Mouse (Mus musculus) MEL (cell line): ENCODE results near the gene Sardh. TPM values are rescaled to one million over a fixed set of nuclear protein-coding genes. Genes with fewer than 3 reads are reported as not detected.

Source experiments
- DNase-seq: peaks from one replicate; pipeline ENCODE4 v3.0.0; 2011; ENCODE audit warnings: low read depth, low spot score
- H3K27ac ChIP-seq: 2 replicates; pipeline ENCODE4 v1.5.1; 2012; ENCODE audit warnings: low read depth, mild to moderate bottlenecking, control low read depth, low read length, moderate library complexity; ENCODE audit not compliant: control insufficient read depth
- H3K27me3 ChIP-seq, 2 experiments: fragments of 150-350 bp in 1 of 2; sonication (generic) in 1 of 2; 2 replicates each; pipeline ENCODE4 v1.6.1; 2012; ENCODE audit warnings: low read length in 2 of 2, mild to moderate bottlenecking in 2 of 2, improper control_type of control experiment in 1 of 2, moderate library complexity in 1 of 2; ENCODE audit not compliant: insufficient read depth in 2 of 2, control insufficient read depth in 1 of 2
- H3K36me3 ChIP-seq, 2 experiments: 2 replicates each; pipeline ENCODE4 v1.6.1; 2012 to 2014; ENCODE audit warnings: low read length in 2 of 2, improper control_type of control experiment in 1 of 2, inconsistent platforms in 1 of 2, mild to moderate bottlenecking in 1 of 2; ENCODE audit not compliant: insufficient read depth in 2 of 2, control insufficient read depth in 1 of 2
- H3K4me1 ChIP-seq, 2 experiments: fragments of 150-350 bp in 1 of 2; sonication (generic) in 1 of 2; 2 replicates each; pipeline ENCODE4 v1.6.1; 2012; ENCODE audit warnings: low read length in 2 of 2, improper control_type of control experiment in 1 of 2, mild to moderate bottlenecking in 1 of 2; ENCODE audit not compliant: insufficient read depth in 2 of 2, control insufficient read depth in 1 of 2
- H3K4me3 ChIP-seq, 2 experiments: fragments of 150-350 bp in 1 of 2; sonication (generic) in 1 of 2; 2 replicates each; pipeline ENCODE4 v1.5.1; 2012; ENCODE audit warnings: low read depth in 2 of 2, low read length in 2 of 2, mild to moderate bottlenecking in 2 of 2, moderate library complexity in 2 of 2, control low read depth in 1 of 2, improper control_type of control experiment in 1 of 2; ENCODE audit not compliant: control insufficient read depth in 1 of 2, insufficient read depth in 1 of 2
- H3K79me2 ChIP-seq: 2 replicates; pipeline ENCODE4 v1.6.1; 2012; ENCODE audit warnings: mild to moderate bottlenecking, low read length, moderate library complexity; ENCODE audit not compliant: control insufficient read depth, poor library complexity, insufficient read depth
- H3K9ac ChIP-seq: 2 replicates; pipeline ENCODE4 v1.6.1; 2012; ENCODE audit warnings: low read depth, mild to moderate bottlenecking, control low read depth, low read length, moderate library complexity; ENCODE audit not compliant: control insufficient read depth, poor library complexity, severe bottlenecking
- H3K9me3 ChIP-seq: fragments of 150-350 bp; sonication (generic); replicated peaks from 2 replicates; pipeline ENCODE4 v1.6.1; 2012; ENCODE audit warnings: mild to moderate bottlenecking, low read length, improper control_type of control experiment, moderate library complexity; ENCODE audit not compliant: insufficient read depth
- BHLHE40 ChIP-seq: IDR thresholded peaks from 2 replicates; pipeline ENCODE4 v1.6.1; 2012; ENCODE audit warnings: low read depth, mild to moderate bottlenecking, inconsistent platforms, low read length, improper control_type of control experiment, borderline replicate concordance
- CHD1 ChIP-seq: IDR thresholded peaks from 2 replicates; pipeline ENCODE4 v1.6.1; 2012; ENCODE audit warnings: low read depth, mild to moderate bottlenecking, inconsistent platforms, low read length, improper control_type of control experiment
- CHD2 ChIP-seq: IDR thresholded peaks from 2 replicates; pipeline ENCODE4 v1.6.1; 2011; ENCODE audit warnings: low read length, improper control_type of control experiment
- CTCF ChIP-seq, 3 experiments: IDR thresholded peaks in 2 of 3; conservative IDR thresholded peaks in 1 of 3; 2 replicates each; pipeline ENCODE4 v1.5.1; 2011 to 2012; ENCODE audit warnings: low read length in 3 of 3, low read depth in 2 of 3, mild to moderate bottlenecking in 2 of 3, improper control_type of control experiment in 1 of 3, inconsistent platforms in 1 of 3, mixed read lengths in 1 of 3, moderate library complexity in 1 of 3; ENCODE audit not compliant: control insufficient read depth in 1 of 3, insufficient read depth in 1 of 3, poor library complexity in 1 of 3, severe bottlenecking in 1 of 3
- E2F4 ChIP-seq: IDR thresholded peaks from 2 replicates; pipeline ENCODE4 v1.6.1; 2011; ENCODE audit warnings: low read depth, low read length, improper control_type of control experiment, borderline replicate concordance
- ELF1 ChIP-seq: IDR thresholded peaks from 2 replicates; pipeline ENCODE4 v1.6.1; 2014; ENCODE audit warnings: low read depth, mild to moderate bottlenecking, inconsistent platforms, low read length, improper control_type of control experiment, moderate library complexity
- EP300 ChIP-seq, 2 experiments: IDR thresholded peaks; 2 replicates each; pipeline ENCODE4 v1.6.1; 2011; ENCODE audit warnings: improper control_type of control experiment in 2 of 2, low read length in 2 of 2, low read depth in 1 of 2, mild to moderate bottlenecking in 1 of 2
- HCFC1 ChIP-seq: IDR thresholded peaks from 2 replicates; pipeline ENCODE4 v1.6.1; 2012; ENCODE audit warnings: low read depth, mild to moderate bottlenecking, inconsistent platforms, low read length, improper control_type of control experiment, moderate library complexity
- JUND ChIP-seq: IDR thresholded peaks from 2 replicates; pipeline ENCODE4 v1.6.1; 2011; ENCODE audit warnings: low read depth, mild to moderate bottlenecking, improper control_type of control experiment, low read length
- KAT2A ChIP-seq: conservative IDR thresholded peaks from 2 replicates; pipeline ENCODE4 v1.6.1; 2012; ENCODE audit warnings: low read depth, low read length, improper control_type of control experiment, inconsistent platforms
- MAX ChIP-seq: IDR thresholded peaks from 2 replicates; pipeline ENCODE4 v1.6.1; 2011; ENCODE audit warnings: low read length, improper control_type of control experiment
- MAZ ChIP-seq: IDR thresholded peaks from 2 replicates; pipeline ENCODE4 v1.6.1; 2012; ENCODE audit warnings: low read depth, mild to moderate bottlenecking, inconsistent platforms, low read length, improper control_type of control experiment
- MXI1 ChIP-seq: IDR thresholded peaks from 2 replicates; pipeline ENCODE4 v1.6.1; 2011; ENCODE audit warnings: mild to moderate bottlenecking, low read depth, low read length, improper control_type of control experiment
- NRF1 ChIP-seq: IDR thresholded peaks from 2 replicates; pipeline ENCODE4 v1.6.1; 2014; ENCODE audit warnings: low read depth, mild to moderate bottlenecking, inconsistent platforms, low read length, improper control_type of control experiment, moderate library complexity; ENCODE audit not compliant: poor library complexity, insufficient read depth, severe bottlenecking
- POLR2A ChIP-seq, 2 experiments: IDR thresholded peaks; 2 replicates each; pipeline ENCODE4 v1.6.1; 2011 to 2012; ENCODE audit warnings: low read length in 2 of 2, mild to moderate bottlenecking in 2 of 2, control low read depth in 1 of 2, improper control_type of control experiment in 1 of 2, low read depth in 1 of 2, moderate library complexity in 1 of 2; ENCODE audit not compliant: control insufficient read depth in 1 of 2, insufficient read depth in 1 of 2, poor library complexity in 1 of 2
- POLR2AphosphoS2 ChIP-seq: IDR thresholded peaks from 2 replicates; pipeline ENCODE4 v1.6.1; 2011; ENCODE audit warnings: low read length, improper control_type of control experiment
- SMC3 ChIP-seq: IDR thresholded peaks from 2 replicates; pipeline ENCODE4 v1.6.1; 2011; ENCODE audit warnings: low read depth, low read length, improper control_type of control experiment
- TCF12 ChIP-seq: IDR thresholded peaks from 2 replicates; pipeline ENCODE4 v1.6.1; 2014; ENCODE audit warnings: low read depth, mild to moderate bottlenecking, inconsistent platforms, low read length, improper control_type of control experiment, moderate library complexity
- UBTF ChIP-seq: IDR thresholded peaks from 2 replicates; pipeline ENCODE4 v1.6.1; 2012; ENCODE audit warnings: low read depth, mild to moderate bottlenecking, inconsistent platforms, low read length, improper control_type of control experiment, moderate library complexity, borderline replicate concordance; ENCODE audit not compliant: insufficient read depth
- USF1 ChIP-seq: IDR thresholded peaks from 2 replicates; pipeline ENCODE4 v1.6.1; 2014; ENCODE audit warnings: low read depth, mild to moderate bottlenecking, inconsistent platforms, low read length, improper control_type of control experiment, moderate library complexity
- ZC3H11A ChIP-seq: IDR thresholded peaks from 2 replicates; pipeline ENCODE4 v1.6.1; 2012; ENCODE audit warnings: low read depth, mild to moderate bottlenecking, inconsistent platforms, low read length, improper control_type of control experiment
- ZNF384 ChIP-seq: IDR thresholded peaks from 2 replicates; pipeline ENCODE4 v1.6.1; 2012; ENCODE audit warnings: low read depth, mild to moderate bottlenecking, inconsistent platforms, low read length, improper control_type of control experiment
- polyA plus RNA-seq, 2 experiments: library from polyadenylated mRNA; stranded (reverse) in 1 of 2; unstranded in 1 of 2; fragments of >175 nt in 1 of 2; fragments of >200 nt in 1 of 2; gene quantifications; 2 replicates each; pipeline versions ENCODE4 v1.2.1 to v1.2.4; 2012; ENCODE audit warnings: low replicate concordance in 2 of 2, low read depth in 1 of 2; ENCODE audit not compliant: insufficient read length in 2 of 2, insufficient read depth in 1 of 2, missing spikeins in 1 of 2
- total RNA-seq: library from RNA; depleted of rRNA; stranded (reverse); fragments of 300-350 nt; gene quantifications from 2 replicates; pipeline ENCODE4 v1.2.3, GENCODE M21; 2012

Sardh gene
- total and polyA plus RNA-seq, 3 experiments, result 0.19 to 0.23 TPM; not detected in 1

- Histone ChIP-seq H3K4me1 (no peaks in the 10 kb centered on the region), H3K36me3 (no peaks in the 10 kb centered on the region), H3K27me3 (peaks cover 7 to 12% of the 10 kb centered on the region in 2 experiments), H3K9me3 (no peaks in the 10 kb centered on the region), H3K9ac (no peak overlapping the region), H3K27ac (no peak overlapping the region), H3K79me2 (no peaks in the 10 kb centered on the region), H3K4me3 (no peak overlapping the region)
- DNase-seq, result no peak
- TF ChIP-seq MXI1, result no peak
- no peak for TF ChIP-seq E2F4
- TF ChIP-seq SMC3, result no peak
- TF ChIP-seq MAX, result no peak
- TF ChIP-seq CHD1, result no peak
- no peak for TF ChIP-seq UBTF
- TF ChIP-seq EP300 (IDR thresholded peaks at IDR 0.05; ENCODE audit: low read depth in 1 of 2, low read length in 2 of 2), result no peak
- TF ChIP-seq ZC3H11A, result no peak
- no peak for TF ChIP-seq CHD2
Observed at GRCm38 (mm10) chr2:27246712-27247486, 1.2 kb downstream of the Sardh start.

- Histone ChIP-seq H3K36me3 (no peaks in the 10 kb centered on the region), H3K79me2 (no peaks in the 10 kb centered on the region), H3K4me1 (no peaks in the 10 kb centered on the region), H3K27me3 (peaks cover 7 to 12% of the 10 kb centered on the region in 2 experiments), H3K9me3 (no peaks in the 10 kb centered on the region), H3K9ac (no peak overlapping the region), H3K4me3 (no peak overlapping the region), H3K27ac (no peak overlapping the region)
- TF ChIP-seq HCFC1 (no peak), NRF1 (no peak), CTCF (IDR thresholded peaks at IDR 0.05 in 2 of 3, conservative IDR thresholded peaks at IDR 0.05 in 1 of 3; ENCODE audit: control insufficient read depth in 1 of 3, insufficient read depth in 1 of 3, low read depth in 2 of 3, low read length in 3 of 3, poor library complexity in 1 of 3, severe bottlenecking in 1 of 3) (no peak), BHLHE40 (no peak), POLR2AphosphoS2 (no peak), E2F4 (no peak), MAZ (no peak), ZNF384 (no peak), USF1 (no peak), JUND (no peak), KAT2A (no peak), ELF1 (no peak), MAX (no peak), POLR2A (IDR thresholded peaks at IDR 0.05; ENCODE audit: control insufficient read depth in 1 of 2, insufficient read depth in 1 of 2, low read depth in 1 of 2, low read length in 2 of 2, poor library complexity in 1 of 2) (no peak), EP300 (IDR thresholded peaks at IDR 0.05; ENCODE audit: low read depth in 1 of 2, low read length in 2 of 2) (no peak), TCF12 (no peak), UBTF (no peak)
- DNase-seq, result no peak
Observed at GRCm38 (mm10) chr2:27245947-27246346, 2.2 kb downstream of the Sardh start.
